Mouse (Mus musculus) large intestine, adult 2 months (tissue): ENCODE measurements around the gene Swsap1. TPM values are rescaled to one million over a fixed set of nuclear protein-coding genes. Genes with fewer than 3 reads are reported as not detected.
A peak's percentile ranks its signal among the peaks of the same experiment; 100 is the strongest.

ENCODE experiments used
- DNase-seq: peaks from one replicate; pipeline ENCODE4 v3.0.0-alpha.2; 2012; ENCODE audit warnings: low read depth, low spot score
- WGBS: fragments of 180-500 bp; shearing (Covaris S2); methylation state at CpG from one replicate; pipeline ENCODE4 v1.1.7; 2018; 5-methylcytosine and 5-hydroxymethylcytosine counted together
- polyA plus RNA-seq: library from polyadenylated mRNA; depleted of rRNA; stranded (reverse); fragments of >200 nt; gene quantifications from 2 replicates; pipeline ENCODE4 v1.2.3, GENCODE M21; 2012; rRNA removed

The Swsap1 gene
- 7.4 and 8.0 TPM in 2 replicates for polyA plus RNA-seq

GRCm38 (mm10) chr9:21955570-21956281 is at the start of gene Swsap1:
TSS of gene Swsap1 (plus strand) at chr9:21955755.
- under 1% methylated on average over 54 of the region's 54 CpGs for WGBS
- peak; percentile 91 for DNase-seq

- WGBS = 71% methylated on average over 11 of the region's 11 CpGs
- no peak for DNase-seq
Measured at GRCm38 (mm10) chr9:21908216-21908615, 47.3 kb upstream of the Swsap1 start.

- DNase-seq = no peak
- WGBS = 82% methylated on average over 10 of the region's 10 CpGs
Measured at GRCm38 (mm10) chr9:21909474-21910223, 45.9 kb upstream of the Swsap1 start.

- no peak for DNase-seq
- WGBS = 23% methylated on average over 3 of the region's 3 CpGs
Measured at GRCm38 (mm10) chr9:21916851-21917492, 38.6 kb upstream of the Swsap1 start.

DNA sequence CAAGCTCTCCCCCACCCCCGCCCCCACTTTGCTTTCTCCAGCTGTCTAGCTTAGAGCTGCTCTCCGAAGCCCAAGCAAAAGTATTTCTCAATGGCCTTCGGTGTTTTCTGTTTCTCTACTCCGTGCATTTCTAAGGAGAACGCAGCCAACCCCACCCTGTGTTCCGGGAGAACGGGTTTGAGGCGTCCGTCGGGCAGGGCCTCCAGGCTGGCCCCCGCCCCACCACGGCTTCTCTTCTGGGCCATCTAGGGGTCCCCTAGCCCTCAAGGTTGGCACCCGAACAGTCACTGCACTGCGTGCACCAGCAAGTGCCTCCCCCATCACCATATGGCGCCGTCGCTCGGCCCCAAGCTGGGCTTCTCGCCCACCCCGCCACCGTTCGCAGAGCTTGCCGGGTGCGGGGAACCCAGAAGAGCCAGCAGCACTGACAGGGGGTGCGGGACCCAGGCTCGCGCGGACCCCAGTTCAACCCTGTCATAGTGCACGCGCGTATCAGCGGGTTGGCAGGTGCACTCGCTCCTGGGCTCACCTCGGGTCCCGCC is 38.0 kb upstream of the Swsap1 start:
- WGBS = 2% methylated on average over 35 of the region's 35 CpGs
- DNase-seq = no peak

DNA sequence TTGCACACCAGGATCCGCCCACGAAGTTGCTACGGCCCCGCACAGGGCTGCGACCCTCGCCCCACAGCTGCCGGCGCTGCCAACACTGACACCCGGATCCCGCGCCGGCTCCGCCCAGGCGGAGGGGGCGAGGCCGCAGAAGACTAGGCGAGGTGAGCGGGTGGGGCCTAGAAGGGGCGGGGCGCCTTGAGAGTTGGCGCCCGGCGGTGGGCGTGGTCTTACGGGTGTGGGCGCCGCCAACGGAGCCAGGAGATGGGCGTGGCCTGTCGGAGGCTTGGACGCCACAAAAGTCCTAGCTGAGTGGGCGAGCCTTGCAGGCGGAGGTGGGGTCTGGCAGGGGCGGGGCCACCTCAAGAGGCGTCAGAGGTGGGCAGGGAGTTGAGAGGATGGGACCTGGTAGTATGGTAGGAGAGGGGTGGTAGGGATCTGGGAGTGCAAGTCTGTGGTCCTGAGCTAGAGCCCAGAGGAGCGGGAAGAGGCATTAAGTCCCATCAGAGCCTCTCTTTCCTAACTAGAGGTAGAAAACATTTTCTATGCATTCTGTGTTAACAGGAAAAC is 37.4 kb upstream of the Swsap1 start, which contains the start of gene Rab3d:
Gene Rab3d (minus strand): TSS at position 158 of the 558 bp plus-strand sequence.
- WGBS = under 1% methylated on average over 36 of the region's 36 CpGs
- DNase-seq = peak; percentile 85

GRCm38 (mm10) chr9:21918692-21919384 is 36.7 kb upstream of the Swsap1 start:
- no peak for DNase-seq
- WGBS = 31% methylated on average over 5 of the region's 5 CpGs

DNA sequence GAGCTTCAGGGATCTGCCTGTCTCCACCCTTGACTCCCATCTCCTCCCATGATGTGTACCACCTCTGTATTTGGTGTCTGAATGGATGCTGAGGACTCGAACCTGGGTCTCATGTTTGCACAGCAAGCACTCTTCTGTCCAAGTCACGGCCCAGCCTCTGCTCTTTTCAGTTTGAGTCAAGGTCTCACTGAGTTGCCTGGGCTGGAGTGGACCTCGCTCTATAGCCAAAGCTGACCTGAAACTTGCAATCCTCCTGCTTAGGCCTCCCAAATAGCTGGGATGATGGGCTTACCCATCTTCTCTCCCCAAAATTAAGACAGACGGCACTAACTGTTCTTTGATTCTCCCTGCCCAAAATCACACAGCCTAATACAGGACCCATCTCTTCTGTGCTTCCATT is 32.5 kb upstream of the Swsap1 start:
- WGBS = 91% methylated on average over 4 of the region's 4 CpGs
- DNase-seq = no peak

DNA sequence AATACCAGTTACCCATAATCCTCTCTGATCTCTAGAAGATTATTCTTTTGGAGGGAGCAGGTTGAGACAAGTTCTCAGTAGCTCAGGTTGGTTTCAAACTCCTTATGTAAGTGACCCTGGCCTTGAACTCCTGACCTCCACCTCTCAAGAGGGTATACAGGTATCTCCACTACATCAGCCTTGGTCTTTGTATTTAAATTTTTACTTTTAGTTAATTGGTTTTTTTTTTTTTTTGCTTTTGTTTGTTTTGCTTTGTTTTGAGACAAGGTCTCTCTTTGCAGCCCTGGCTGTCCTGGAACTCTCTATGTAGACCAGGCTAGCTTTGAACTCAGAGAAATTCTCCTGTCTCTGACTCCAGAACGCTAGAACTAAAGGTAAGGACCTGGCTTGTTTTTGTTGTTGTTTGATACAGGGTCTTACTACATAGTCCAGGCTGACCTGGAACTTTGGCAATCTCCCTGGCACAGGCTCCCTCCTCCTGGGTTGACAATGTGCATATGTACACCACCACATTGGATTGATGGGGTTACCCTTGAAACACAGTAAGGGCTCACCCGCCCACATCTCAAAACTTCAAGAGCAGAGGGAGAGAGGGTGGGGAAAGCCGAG is 32.0 kb upstream of the Swsap1 start:
- no peak for DNase-seq
- WGBS = 16% methylated on average over 3 of the region's 3 CpGs

DNA sequence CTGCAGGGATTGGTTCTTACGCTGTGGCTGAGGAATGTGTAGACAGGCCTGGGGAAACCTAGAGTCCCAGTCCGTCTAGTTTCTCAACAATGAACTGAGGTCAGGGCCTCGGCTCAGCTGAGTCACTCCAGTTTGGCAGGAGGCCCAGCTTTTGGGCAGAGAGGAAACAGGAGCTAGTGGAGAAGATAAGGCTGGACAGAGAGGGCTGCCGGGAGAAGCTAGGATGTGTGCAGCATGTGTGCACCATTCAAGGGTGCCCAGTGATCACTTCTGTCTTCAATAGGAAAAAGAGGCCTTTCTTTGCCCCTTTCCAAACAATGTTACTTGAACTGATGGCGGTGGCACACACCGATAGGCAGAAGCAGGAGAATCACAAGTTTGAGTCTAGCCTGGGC is 31.5 kb upstream of the Swsap1 start:
- DNase-seq = peak; percentile 70
- 31% methylated on average over 6 of the region's 6 CpGs for WGBS

GRCm38 (mm10) chr9:21925034-21925433 is 30.5 kb upstream of the Swsap1 start:
- no peak for DNase-seq
- 93% methylated on average over 3 of the region's 3 CpGs for WGBS

DNA sequence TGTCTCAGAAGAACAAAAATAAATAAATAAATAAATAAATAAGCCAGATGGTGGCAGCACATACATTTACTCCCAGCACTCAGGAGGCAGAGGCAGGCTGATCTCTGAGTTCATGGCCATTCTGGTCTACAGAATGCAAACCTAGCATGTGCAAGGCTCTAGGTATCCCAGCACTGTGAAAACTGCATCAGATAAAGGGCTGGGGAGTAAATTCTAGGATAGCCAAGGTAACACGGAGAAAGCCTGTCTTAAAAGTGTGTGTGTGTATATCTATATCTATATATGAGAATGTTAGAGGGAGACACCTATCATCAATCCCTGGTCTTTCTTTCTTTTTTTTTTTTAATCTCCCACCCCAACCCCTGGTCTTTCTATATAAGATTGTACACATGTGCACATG is 30.0 kb upstream of the Swsap1 start:
- 85% methylated on average over 1 of the region's 1 CpGs for WGBS
- DNase-seq = no peak

GRCm38 (mm10) chr9:21926155-21926554 is 29.4 kb upstream of the Swsap1 start:
- 47% methylated on average over 6 of the region's 6 CpGs for WGBS
- DNase-seq = no peak

DNA sequence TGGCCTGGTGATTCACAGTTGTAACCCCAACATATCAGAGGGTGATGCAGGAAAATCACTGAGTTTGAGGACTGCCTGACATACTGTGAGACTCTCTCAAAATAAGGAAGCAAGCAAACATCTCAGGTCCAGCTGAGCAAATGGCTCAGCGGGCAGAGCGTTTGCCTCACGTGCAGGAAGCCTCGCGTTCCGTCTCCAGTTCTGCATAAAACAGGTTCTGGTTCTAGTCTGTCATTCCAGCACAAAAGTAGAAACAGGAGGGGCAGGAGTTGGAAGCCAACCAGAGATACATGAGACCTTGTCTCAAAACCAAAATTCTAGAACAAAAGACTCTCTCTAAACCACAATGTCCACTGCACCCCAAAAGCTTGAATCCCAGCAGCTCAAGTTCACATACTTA is 28.8 kb upstream of the Swsap1 start:
- DNase-seq = no peak
- WGBS = 0% methylated on average over 6 of the region's 6 CpGs

- peak; percentile 97 for DNase-seq
Measured at GRCm38 (mm10) chr9:21927208-21927753, 28.3 kb upstream of the Swsap1 start, which contains the start of the genes Ccdc159 and Tmem205. TSS of gene Ccdc159 (plus strand) at chr9:21927471. TSS of gene Tmem205 (minus strand) at chr9:21927556.

DNA sequence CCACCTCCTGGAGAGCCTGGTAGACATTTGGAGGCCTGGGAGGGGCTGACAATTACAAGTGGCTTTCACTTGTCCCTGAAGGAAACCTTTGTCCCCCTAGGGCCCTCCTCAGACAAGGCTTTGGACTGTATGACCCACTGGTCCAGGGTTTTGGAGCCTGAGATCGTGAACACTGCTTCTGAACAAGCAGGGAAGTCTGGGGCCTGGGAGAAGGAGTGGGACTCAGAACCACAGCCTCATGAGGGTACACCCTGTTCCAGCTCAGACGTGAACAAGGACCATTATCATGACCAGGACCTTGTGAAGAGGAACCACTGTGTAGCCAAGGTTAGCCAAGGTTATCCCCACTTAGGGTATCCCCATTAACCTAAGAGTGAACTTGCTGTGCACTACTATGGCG is 26.3 kb upstream of the Swsap1 start:
- 73% methylated on average over 3 of the region's 3 CpGs for WGBS
- no peak for DNase-seq

More at GRCm38 (mm10) chr9:21927208-21927753, 28.3 kb upstream of the Swsap1 start, which contains the start of the genes Ccdc159 and Tmem205:
- 1% methylated on average over 28 of the region's 28 CpGs for WGBS

GRCm38 (mm10) chr9:21932006-21932405 is 23.5 kb upstream of the Swsap1 start:
- WGBS = 77% methylated on average over 2 of the region's 2 CpGs
- no peak for DNase-seq

DNA sequence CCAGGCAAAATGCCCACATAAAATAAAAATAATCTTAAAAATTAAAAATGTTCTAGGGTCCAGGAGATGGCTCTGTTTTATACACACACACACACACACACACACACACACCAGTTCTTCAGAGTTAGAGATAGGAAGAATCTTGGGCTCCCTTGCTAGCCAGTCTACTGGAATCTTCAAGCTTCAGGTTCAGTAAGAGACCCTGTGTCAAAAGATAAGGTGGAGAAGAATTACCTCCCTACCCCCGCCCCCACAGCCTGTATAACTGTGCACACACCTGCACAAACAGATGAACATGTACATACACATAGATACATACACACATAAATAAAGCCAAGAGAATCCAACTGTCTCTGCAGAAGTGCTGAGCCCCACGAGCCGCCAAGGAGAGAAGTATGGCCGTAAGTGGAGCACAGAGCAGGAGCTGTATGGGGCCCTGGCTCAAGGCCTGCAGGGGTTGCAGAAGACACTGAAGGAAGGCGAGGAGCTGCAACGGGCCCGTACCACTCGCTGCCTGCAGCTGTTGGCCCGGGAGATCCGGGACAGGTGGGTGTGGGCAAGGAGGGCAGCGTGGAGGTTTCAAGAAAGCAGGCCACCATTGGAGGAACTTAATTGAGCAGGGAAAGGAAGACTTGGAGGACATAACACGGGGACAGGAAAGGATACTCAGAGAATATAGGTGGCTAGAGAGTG is 23.0 kb upstream of the Swsap1 start:
- WGBS = 54% methylated on average over 12 of the region's 12 CpGs
- no peak for DNase-seq
